Mouse (Mus musculus): ENCODE results near the gene Kcnq1. TPM values are rescaled to one million over a fixed set of nuclear protein-coding genes. Genes with fewer than 3 reads are reported as not detected.

Kcnq1 gene
- polyA plus RNA-seq, 1 experiment from 2014 or later = 0.87 TPM

- Histone ChIP-seq H3K9ac (no peak overlapping the region), H3K4me1 (no peaks in the 10 kb centered on the region; the same call in 1 of the 2 replicates), H3K4me2 (no peak overlapping the region), H3K36me3 (replicated peaks) (no peaks in the 10 kb centered on the region), H3K4me3 (replicated peaks) (no peak overlapping the region), H3K27me3 (peaks cover 7% of the 10 kb centered on the region; the same call in 1 of the 2 replicates), H3K27ac (no peak overlapping the region), H3K9me3 (no peaks in the 10 kb centered on the region)
- WGBS = 56% methylated on average over 1 of the region's 1 CpGs
- no peak for ATAC-seq (ENCODE audit: low FRiP score)
Measured at GRCm38 (mm10) chr7:143095554-143095907, 10.6 kb upstream of the Kcnq1 start.

- Histone ChIP-seq H3K4me2 (no peak overlapping the region), H3K4me1 (no peaks in the 10 kb centered on the region; the same call in 1 of the 2 replicates), H3K9ac (no peak overlapping the region), H3K36me3 (replicated peaks) (no peaks in the 10 kb centered on the region), H3K4me3 (replicated peaks) (no peak overlapping the region), H3K27me3 (peaks cover 33% of the 10 kb centered on the region), H3K9me3 (no peaks in the 10 kb centered on the region), H3K27ac (no peak overlapping the region)
- 75% methylated on average over 4 of the region's 4 CpGs for WGBS
- no peak for ATAC-seq (ENCODE audit: low FRiP score)
Measured at GRCm38 (mm10) chr7:143100759-143101158, 5.4 kb upstream of the Kcnq1 start.

DNA sequence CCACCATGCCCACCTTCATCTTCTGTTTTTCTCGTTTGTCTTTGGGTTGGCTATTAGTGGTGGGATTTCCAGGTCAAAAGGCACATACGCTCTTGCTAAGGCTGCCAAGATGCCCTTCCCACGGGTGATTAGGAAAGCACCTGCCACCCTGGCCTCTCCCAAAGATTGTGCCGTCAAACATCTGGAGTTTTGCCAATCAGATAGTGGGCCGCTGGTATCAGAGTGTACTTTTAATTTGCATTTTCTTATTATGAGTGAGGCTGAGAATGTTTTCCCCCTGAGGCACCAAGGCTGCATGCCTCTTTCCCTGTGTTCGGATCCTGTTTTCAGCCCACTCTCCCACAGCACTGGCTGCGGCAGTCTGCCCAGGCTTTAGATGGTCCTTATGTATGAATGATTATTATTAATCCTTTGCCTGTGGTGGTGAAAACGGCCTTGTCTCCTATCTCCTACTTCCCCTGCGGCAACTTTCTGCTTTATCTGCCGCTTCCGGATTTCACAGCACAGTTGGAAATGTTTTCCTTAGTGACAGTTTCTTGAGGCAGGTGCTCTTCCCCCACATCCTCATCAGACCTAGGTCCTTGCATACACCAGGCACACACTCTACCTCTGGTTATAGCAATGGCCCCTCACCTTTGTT lies 784 bp upstream of the Kcnq1 start:
- WGBS = 79% methylated on average over 11 of the region's 11 CpGs
- no peak overlapping the region for H3K9ac ChIP-seq
- H3K27me3 ChIP-seq = peaks cover 72% of the 10 kb centered on the region
- no peak overlapping the region for H3K27ac ChIP-seq
- H3K4me1 ChIP-seq = peaks cover 7% of the 10 kb centered on the region
- H3K4me2 ChIP-seq = no peak overlapping the region
- no peaks in the 10 kb centered on the region for H3K36me3 ChIP-seq (replicated peaks)
- ATAC-seq (ENCODE audit: low FRiP score) = no peak
- no peak overlapping the region for H3K4me3 ChIP-seq (replicated peaks)
- H3K9me3 ChIP-seq = no peaks in the 10 kb centered on the region

DNA sequence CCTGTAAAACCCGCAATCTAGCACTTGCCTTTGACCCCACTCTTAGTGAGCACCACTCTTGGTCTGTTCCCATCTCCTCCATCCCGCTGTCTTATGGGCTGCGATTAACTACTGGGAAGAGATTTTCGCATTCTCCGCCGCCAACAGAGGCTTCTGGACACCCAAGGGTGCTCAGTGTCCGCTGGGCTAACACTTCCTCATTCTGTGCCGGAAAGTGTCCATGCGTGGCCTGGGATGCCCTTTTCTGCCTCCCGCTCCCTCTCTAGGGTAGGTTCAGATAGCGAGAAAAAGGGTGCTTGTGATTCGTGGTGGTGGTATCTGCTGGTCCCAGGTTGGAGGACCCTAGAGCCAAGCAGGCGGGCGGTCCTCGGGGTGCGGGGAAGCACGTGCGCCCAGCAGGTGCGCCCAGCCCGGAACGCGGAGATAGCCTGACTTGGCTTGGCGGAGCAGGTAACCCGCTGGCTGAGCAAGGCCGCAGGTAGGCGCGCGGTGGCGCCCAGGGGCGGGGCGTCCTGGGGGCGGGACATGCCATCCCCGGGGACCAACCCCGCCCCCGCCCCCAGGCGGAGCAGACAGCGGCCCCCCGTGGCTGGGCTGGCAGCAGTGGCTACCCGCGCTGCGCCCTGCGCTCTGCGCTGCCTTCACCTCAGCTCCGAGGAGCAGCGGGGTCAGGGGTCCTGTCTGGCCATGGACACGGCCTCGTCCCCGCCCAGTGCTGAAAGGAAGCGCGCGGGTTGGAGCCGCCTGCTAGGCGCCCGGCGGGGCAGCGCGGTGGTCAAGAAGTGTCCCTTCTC lies 707 bp downstream of the Kcnq1 start:
- Histone ChIP-seq H3K27ac (no peak overlapping the region), H3K4me2 (peak overlapping the region; percentile 45), H3K36me3 (replicated peaks) (no peaks in the 10 kb centered on the region), H3K9me3 (no peaks in the 10 kb centered on the region), H3K4me3 (replicated peaks) (peak overlapping the region; percentile 27), H3K4me1 (peaks cover 7% of the 10 kb centered on the region), H3K27me3 (peaks cover 77% of the 10 kb centered on the region), H3K9ac (no peak overlapping the region)
- ATAC-seq (ENCODE audit: low FRiP score) = no peak
- WGBS = 8% methylated on average over 53 of the region's 57 CpGs

- 51% methylated on average over 5 of the region's 5 CpGs for WGBS
- no peak overlapping the region for H3K27ac ChIP-seq
- H3K4me2 ChIP-seq = no peak overlapping the region
- no peak overlapping the region for H3K4me3 ChIP-seq (replicated peaks)
- H3K4me1 ChIP-seq = peaks cover 7% of the 10 kb centered on the region
- H3K9me3 ChIP-seq = no peaks in the 10 kb centered on the region
- H3K36me3 ChIP-seq (replicated peaks) = no peaks in the 10 kb centered on the region
- H3K27me3 ChIP-seq = peaks cover 77% of the 10 kb centered on the region
- no peak overlapping the region for H3K9ac ChIP-seq
- no peak for ATAC-seq (ENCODE audit: low FRiP score)
Measured at GRCm38 (mm10) chr7:143108200-143108599, 2.0 kb downstream of the Kcnq1 start.

GRCm38 (mm10) chr7:143108996-143109660 lies 3.0 kb downstream of the Kcnq1 start:
- no peak overlapping the region for H3K27ac ChIP-seq
- no peaks in the 10 kb centered on the region for H3K36me3 ChIP-seq (replicated peaks)
- 38% methylated on average over 3 of the region's 3 CpGs for WGBS
- peaks cover 7% of the 10 kb centered on the region for H3K4me1 ChIP-seq
- ATAC-seq (ENCODE audit: low FRiP score) = no peak
- H3K4me2 ChIP-seq = no peak overlapping the region
- H3K9ac ChIP-seq = no peak overlapping the region
- H3K4me3 ChIP-seq (replicated peaks) = no peak overlapping the region
- H3K9me3 ChIP-seq = 0 out of 2 replicates have a peak, but pooled peaks cover 2% of the 10 kb centered on the region
- peaks cover 72% of the 10 kb centered on the region for H3K27me3 ChIP-seq

- no peak for ATAC-seq (ENCODE audit: low FRiP score)
- H3K4me2 ChIP-seq = no peak overlapping the region
- H3K9me3 ChIP-seq = 0 out of 2 replicates have a peak, but pooled peaks cover 4% of the 10 kb centered on the region
- H3K9ac ChIP-seq = no peak overlapping the region
- no peak overlapping the region for H3K27ac ChIP-seq
- peaks cover 7% of the 10 kb centered on the region for H3K4me1 ChIP-seq
- peaks cover 70% of the 10 kb centered on the region for H3K27me3 ChIP-seq
- H3K36me3 ChIP-seq (replicated peaks) = no peaks in the 10 kb centered on the region
- no peak overlapping the region for H3K4me3 ChIP-seq (replicated peaks)
- 57% methylated on average over 3 of the region's 3 CpGs for WGBS
Measured at GRCm38 (mm10) chr7:143109696-143110095, 3.5 kb downstream of the Kcnq1 start.

DNA sequence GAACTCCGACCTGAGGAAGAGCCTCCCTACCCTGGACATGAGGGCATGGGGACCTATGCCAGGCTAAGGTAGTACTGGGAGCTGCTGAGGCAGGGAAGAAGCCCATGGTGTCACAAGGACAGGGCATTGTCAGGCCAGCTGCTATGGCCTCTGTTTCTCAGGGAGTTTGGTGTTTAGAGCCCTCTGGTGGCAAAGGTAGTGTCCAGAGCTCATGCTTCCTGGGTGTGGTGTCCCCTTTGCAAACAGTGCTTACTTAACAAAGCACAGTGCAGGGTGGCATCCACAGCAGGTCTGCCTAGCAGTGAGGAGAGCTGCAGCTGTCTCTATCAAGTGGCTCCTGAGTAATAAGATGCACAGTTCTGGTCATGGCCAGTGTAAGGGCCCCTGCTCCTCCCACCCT lies 4.6 kb downstream of the Kcnq1 start:
- no peak for ATAC-seq (ENCODE audit: low FRiP score)
- Histone ChIP-seq H3K9ac (no peak overlapping the region), H3K9me3 (peaks cover 8% of the 10 kb centered on the region; the same call in 1 of the 2 replicates), H3K36me3 (replicated peaks) (no peaks in the 10 kb centered on the region), H3K4me3 (replicated peaks) (no peak overlapping the region), H3K27ac (no peak overlapping the region), H3K4me2 (no peak overlapping the region), H3K4me1 (peaks cover 7% of the 10 kb centered on the region), H3K27me3 (peaks cover 59% of the 10 kb centered on the region)
- WGBS = 48% methylated on average over 1 of the region's 1 CpGs

GRCm38 (mm10) chr7:143111719-143112118 lies 5.6 kb downstream of the Kcnq1 start:
- 80% methylated on average over 4 of the region's 4 CpGs for WGBS
- no peak overlapping the region for H3K4me3 ChIP-seq (replicated peaks)
- no peak overlapping the region for H3K27ac ChIP-seq
- no peaks in the 10 kb centered on the region for H3K36me3 ChIP-seq (replicated peaks)
- H3K9me3 ChIP-seq = peaks cover 8% of the 10 kb centered on the region; the same call in 1 of the 2 replicates
- H3K4me2 ChIP-seq = no peak overlapping the region
- no peak for ATAC-seq (ENCODE audit: low FRiP score)
- H3K9ac ChIP-seq = no peak overlapping the region
- H3K27me3 ChIP-seq = peaks cover 50% of the 10 kb centered on the region
- peaks cover 7% of the 10 kb centered on the region for H3K4me1 ChIP-seq

GRCm38 (mm10) chr7:143112395-143112794 lies 6.2 kb downstream of the Kcnq1 start:
- no peak overlapping the region for H3K9ac ChIP-seq
- no peak for ATAC-seq (ENCODE audit: low FRiP score)
- peaks cover 8% of the 10 kb centered on the region; the same call in 1 of the 2 replicates for H3K9me3 ChIP-seq
- H3K4me2 ChIP-seq = no peak overlapping the region
- H3K4me3 ChIP-seq (replicated peaks) = no peak overlapping the region
- H3K27ac ChIP-seq = no peak overlapping the region
- no peaks in the 10 kb centered on the region for H3K36me3 ChIP-seq (replicated peaks)
- peaks cover 1% of the 10 kb centered on the region for H3K4me1 ChIP-seq
- peaks cover 43% of the 10 kb centered on the region for H3K27me3 ChIP-seq
- 73% methylated on average over 1 of the region's 1 CpGs for WGBS

DNA sequence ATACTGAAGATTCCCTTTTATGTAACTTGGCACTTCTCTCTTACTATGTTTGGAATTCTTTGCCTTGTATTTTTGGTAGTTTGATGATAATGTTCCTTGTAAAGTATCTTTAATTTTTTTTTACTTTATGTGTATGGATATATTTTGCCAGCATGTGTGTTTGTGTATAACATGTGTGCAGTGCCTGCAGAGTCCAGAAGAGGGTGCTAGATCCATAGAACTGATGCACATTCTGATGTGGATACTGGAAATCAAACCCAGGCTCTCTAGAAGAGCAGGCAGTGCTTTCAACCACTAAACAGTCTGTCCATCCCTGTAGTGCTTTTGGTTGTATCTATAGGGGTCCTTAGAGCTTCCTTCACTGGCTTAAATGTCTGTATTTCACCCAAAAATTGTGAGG lies 8.6 kb downstream of the Kcnq1 start:
- Histone ChIP-seq H3K4me2 (no peak overlapping the region), H3K9ac (no peak overlapping the region), H3K36me3 (replicated peaks) (no peaks in the 10 kb centered on the region), H3K27me3 (peaks cover 19% of the 10 kb centered on the region), H3K4me1 (peaks cover 4% of the 10 kb centered on the region; the same call in 1 of the 2 replicates), H3K9me3 (peaks cover 8% of the 10 kb centered on the region; the same call in 1 of the 2 replicates), H3K27ac (no peak overlapping the region), H3K4me3 (replicated peaks) (no peak overlapping the region)
- ATAC-seq (ENCODE audit: low FRiP score) = no peak

GRCm38 (mm10) chr7:143116521-143116920 lies 10.4 kb downstream of the Kcnq1 start:
- H3K9ac ChIP-seq = no peak overlapping the region
- no peak for ATAC-seq (ENCODE audit: low FRiP score)
- H3K36me3 ChIP-seq (replicated peaks) = no peaks in the 10 kb centered on the region
- H3K27me3 ChIP-seq = 0 out of 2 replicates have a peak, but pooled peaks cover 7% of the 10 kb centered on the region
- H3K4me2 ChIP-seq = no peak overlapping the region
- WGBS = 87% methylated on average over 5 of the region's 5 CpGs
- no peak overlapping the region for H3K27ac ChIP-seq
- no peak overlapping the region for H3K4me3 ChIP-seq (replicated peaks)
- 0 out of 2 replicates have a peak, but pooled peaks cover 4% of the 10 kb centered on the region for H3K4me1 ChIP-seq
- peaks cover 8% of the 10 kb centered on the region; the same call in 1 of the 2 replicates for H3K9me3 ChIP-seq

Measured in forebrain, embryonic 12.5 days (tissue).